Mouse (Mus musculus) liver (tissue): ENCODE data around the gene Mrps34.
A peak's percentile ranks its signal among the peaks of the same experiment; 100 is the strongest.

Experiments
- DNase-seq: peaks from one replicate; pipeline ENCODE4 v3.0.0-alpha.2; 2020; ENCODE audit warnings: mixed read lengths

Gene Mrps34

DNA sequence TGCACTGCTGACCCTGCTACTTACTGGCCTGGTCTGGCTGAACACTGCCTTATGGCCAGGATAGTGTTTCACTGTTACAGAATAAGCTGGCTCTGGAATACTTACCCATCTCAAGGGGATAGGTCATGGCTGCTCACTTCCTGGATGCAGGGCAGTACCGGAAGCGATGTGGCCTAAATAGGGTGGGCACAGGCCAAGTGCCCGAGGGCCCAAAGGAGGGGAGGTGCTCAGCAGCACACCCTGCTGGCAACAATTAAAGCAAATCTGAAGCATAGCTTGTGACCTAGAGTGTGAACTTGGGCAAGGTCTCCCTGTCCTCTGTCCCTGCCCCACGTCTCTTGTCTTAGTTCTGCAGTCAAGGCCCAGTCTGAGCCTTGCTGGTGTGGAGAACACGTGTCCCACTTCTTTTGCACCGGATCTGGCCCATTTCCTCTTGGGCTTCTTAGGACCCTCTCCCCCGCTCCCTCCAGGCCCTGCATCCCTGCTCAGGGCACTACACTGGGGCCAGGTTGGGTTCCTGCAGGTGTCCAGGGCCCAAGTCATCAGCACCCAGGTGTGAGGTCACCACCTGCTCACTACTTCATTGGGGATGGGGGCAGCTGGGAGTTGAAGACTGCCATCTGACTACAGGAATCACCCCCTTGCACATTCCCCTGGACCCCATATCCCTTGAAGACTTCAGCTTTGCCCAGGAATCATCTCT is 13.0 kb upstream of the Mrps34 start:
- DNase-seq = no peak

GRCm38 (mm10) chr17:24884391-24884790 is 10.5 kb upstream of the Mrps34 start:
- DNase-seq = no peak

DNA sequence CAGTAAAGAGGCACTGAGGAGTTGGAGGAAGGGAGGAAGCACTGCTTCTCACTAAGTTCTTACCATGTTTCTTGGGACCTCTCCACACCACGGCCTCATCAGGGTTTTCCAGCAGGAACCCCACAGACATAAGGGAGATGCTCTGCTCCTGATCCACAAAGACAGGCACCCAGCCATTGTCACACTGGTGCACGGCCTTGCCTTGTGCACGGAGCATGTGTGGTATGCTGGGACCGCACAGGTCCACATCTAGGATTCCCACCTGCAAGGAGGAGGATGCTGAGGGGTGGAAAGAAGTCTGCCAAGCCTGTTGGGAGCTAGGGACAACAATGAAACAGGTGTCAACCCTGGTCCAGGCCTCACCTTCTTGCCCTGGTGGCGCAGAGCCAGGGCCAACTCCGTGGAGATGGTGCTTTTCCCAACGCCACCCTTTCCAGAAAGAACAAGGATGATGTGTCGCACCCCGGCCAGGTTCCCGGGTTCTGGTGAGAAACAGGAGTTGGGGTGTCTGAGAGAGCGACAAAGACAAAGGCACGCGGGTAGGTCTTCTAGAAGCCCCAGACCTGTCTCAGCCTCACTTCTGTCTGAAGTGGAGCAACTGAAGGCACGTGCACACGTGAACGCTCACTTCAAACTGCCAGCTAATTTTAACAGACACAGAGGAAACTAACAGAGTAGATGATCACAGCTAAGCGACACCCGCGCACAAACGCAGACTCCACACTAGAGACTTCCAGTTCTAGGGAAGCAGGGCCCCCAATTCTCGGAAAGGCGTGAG is 9.4 kb upstream of the Mrps34 start:
- DNase-seq = no peak

DNA sequence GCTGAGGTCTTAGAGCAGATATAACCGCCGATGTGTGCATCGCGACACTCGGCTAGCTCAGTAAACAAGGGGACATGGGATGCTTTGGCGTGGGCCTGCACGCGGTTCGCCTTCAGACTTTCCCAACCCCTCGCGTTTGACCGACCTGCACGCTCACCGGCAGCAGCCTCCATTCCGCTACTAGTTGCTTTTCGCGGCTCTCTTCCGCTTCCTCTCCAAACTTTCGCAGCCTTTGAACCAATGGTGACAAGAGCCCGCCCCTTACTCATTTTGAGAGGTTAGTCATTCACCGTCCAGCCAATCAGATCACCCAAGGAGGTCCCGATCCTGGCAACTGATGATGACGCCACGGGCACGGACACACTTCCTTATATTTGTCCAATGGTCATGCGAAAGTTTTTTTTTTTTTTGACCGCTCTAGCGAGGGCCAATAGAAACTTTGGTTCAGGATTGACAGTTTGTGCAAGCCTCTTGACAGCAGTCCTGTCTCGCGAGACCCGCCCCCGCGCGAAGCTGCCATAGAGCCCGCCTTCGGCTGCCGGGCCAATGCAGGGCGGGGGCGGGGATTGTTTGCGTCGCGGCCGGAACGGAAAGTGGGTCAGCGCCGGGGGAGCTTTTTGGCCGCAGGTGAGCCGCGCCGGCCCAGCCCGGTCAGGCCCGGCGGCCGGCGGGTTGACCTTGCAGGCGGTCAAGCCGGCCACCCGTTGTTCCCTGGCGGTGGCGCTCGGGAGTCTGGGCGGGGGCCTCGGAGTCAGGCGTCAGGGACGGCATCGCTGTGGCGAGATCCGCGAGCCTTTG is 8.6 kb upstream of the Mrps34 start, which contains the start of the genes Nubp2 and Spsb3:
Gene Nubp2 (minus strand): TSS at position 216 of the 798 bp plus-strand sequence.
Gene Spsb3 (plus strand): TSS at position 510 of the 798 bp plus-strand sequence.
- DNase-seq = peak; percentile 99

- DNase-seq = no peak
Measured at GRCm38 (mm10) chr17:24886932-24887271, 8.0 kb upstream of the Mrps34 start.

GRCm38 (mm10) chr17:24887291-24888080 is 7.4 kb upstream of the Mrps34 start:
- DNase-seq = no peak

GRCm38 (mm10) chr17:24888862-24889261 is 6.1 kb upstream of the Mrps34 start:
- no peak for DNase-seq

DNA sequence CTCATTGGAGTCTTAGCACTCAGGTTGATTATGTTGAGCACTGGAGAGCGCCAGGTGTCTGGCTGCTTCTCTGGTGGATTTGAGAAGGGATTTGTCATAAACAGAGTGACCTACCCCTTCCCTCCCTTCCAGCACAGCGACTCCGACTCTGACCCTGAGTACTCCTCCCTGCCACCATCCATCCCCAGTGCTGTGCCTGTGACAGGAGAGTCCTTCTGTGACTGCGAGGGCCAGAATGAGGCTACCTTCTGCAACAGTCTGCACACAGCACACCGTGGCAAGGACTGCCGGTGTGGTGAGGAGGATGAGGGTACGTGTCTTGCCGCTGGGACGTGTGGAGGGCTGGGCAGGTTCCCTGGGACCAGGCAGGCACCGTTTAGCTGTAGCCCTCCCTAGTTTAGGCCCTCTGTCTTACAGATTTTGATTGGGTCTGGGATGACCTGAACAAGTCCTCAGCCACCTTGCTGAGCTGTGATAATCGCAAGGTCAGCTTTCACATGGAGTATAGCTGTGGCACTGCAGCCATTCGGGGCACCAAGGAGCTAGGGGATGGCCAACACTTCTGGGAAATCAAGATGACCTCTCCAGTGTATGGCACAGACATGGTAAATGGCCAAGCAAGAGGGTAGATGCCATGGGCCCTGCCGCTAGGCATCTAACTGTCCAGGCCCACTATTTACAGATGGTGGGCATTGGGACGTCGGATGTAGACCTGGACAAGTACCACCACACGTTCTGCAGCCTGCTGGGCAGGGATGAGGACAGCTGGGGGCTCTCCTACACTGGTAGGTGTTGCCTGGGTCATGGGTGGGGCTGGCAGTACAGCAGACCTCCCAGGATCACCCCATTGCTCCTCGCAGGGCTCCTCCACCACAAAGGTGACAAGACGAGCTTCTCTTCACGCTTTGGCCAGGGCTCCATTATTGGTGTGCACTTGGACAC is 4.5 kb upstream of the Mrps34 start:
- DNase-seq = no peak

DNA sequence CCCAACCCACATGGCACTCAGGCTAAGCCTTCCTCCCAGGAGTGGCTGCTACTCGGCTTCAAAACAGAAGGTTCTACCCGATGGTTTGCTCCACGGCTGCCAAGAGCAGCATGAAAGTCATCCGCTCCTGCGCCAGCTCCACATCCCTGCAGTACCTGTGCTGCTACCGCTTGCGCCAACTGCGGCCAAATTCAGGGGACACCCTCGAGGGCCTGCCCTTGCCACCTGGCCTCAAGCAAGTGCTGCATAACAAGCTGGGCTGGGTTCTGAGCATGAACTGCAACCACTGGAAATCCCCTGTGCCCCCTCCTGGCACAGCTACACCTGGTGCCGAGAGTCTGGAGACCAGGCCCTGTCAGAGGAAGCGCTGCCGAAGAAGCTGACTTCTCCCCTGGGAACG is 3.6 kb upstream of the Mrps34 start:
- no peak for DNase-seq

GRCm38 (mm10) chr17:24892785-24893184 is 2.1 kb upstream of the Mrps34 start:
- no peak for DNase-seq

DNA sequence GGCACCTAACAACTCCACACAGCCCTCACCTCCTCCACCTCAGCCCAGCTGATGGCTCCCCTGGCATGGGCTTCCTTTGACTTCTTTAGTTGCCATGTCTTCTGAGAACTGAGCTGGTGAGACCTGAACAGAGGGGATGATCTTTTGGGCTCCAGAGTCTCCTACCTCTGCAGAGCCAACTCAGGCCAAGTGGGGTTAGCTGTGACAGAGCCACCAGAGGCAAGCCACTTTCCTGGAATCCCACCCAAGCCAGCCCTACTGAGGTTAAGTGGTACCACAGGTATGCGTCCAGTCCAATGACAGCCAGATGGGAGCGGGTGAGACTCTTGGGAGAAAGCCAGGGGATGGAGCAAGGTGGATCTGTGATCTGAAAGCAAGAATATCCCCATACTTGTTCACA is 1.6 kb upstream of the Mrps34 start:
- no peak for DNase-seq

DNA sequence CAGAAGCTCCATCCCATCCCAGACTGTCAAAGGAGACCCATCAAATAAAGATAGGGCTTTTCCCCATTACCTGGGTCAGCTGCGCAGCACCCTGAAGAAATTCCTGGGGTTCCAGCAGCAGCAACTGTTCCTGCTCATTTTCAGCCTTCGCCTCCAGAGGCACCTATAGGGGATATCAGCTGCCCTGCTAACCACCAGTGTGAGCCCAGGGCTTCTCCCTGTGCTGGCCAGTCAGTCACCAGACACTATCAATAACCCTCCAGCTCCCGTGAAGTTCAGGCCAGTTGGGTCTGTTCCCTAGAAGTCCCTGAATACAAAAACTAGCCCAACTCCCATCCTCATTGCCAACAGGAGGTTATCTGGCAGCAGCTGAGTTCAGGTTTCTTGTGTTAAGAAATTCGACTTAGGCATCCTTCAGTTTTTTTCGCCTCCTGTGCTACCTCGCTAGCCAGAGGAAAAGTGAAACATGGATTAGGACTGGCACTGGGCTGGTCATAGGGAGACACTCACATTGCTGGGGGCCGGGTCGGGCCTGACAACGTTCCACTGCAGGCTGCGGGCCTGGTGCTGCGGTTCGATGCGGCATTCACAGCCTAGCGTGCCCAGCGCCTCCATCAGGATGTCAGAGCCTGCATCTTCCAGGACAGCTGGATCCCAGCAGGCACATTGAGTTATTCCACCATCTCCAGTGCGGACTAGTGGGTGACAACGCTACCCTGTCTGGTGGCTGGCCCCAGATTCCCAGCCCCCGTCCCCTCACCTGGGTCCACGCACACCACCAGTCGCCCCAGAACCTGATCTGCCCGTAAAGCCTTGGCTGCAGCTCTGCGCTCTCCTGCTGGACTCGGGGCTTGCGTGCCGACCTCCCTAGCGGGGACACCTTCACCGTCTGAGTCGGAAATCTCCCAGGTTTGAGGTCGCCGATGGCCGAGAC is 588 bp upstream of the Mrps34 start:
- peak; percentile 38 for DNase-seq

DNA sequence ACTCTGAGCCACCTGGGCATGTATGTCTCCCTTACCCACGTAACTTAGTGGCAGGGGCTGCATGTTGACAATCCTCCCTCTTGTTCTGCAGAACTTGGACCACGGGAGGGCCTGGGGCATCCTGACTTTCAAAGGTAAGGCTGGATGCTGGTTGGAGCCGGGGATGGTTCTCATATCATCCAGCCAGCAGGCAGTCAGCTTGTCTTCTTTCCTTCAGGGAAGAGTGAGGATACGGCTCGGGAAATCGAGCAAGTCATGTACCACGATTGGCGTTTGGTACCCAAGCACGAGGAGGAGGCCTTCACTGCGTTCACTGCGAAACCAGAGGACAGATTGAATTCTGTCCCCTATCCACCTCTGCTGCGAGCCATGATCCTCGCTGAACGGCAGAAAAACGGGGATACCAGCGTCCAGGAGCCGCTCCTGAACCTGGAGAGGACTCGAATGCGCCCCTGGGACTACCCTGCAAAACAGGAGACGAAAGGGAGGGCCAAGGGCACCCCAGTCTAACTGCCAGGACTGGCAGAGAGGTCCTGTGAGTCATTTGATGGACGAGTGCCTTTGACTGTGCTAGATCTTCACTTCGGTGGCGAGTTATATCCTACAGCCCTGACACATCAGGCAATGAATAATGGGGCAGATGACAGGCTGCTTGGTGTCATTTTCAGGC is 790 bp downstream of the Mrps34 start:
- DNase-seq = no peak

- DNase-seq = peak; percentile 93
Measured at GRCm38 (mm10) chr17:24896241-24896992, 1.5 kb downstream of the Mrps34 start, which contains the start of gene Nme3. TSS of gene Nme3 (plus strand) at chr17:24896500.

- no peak for DNase-seq
Measured at GRCm38 (mm10) chr17:24896993-24897269, 2.0 kb downstream of the Mrps34 start.

- no peak for DNase-seq
Measured at GRCm38 (mm10) chr17:24897600-24897999, 2.7 kb downstream of the Mrps34 start.

DNA sequence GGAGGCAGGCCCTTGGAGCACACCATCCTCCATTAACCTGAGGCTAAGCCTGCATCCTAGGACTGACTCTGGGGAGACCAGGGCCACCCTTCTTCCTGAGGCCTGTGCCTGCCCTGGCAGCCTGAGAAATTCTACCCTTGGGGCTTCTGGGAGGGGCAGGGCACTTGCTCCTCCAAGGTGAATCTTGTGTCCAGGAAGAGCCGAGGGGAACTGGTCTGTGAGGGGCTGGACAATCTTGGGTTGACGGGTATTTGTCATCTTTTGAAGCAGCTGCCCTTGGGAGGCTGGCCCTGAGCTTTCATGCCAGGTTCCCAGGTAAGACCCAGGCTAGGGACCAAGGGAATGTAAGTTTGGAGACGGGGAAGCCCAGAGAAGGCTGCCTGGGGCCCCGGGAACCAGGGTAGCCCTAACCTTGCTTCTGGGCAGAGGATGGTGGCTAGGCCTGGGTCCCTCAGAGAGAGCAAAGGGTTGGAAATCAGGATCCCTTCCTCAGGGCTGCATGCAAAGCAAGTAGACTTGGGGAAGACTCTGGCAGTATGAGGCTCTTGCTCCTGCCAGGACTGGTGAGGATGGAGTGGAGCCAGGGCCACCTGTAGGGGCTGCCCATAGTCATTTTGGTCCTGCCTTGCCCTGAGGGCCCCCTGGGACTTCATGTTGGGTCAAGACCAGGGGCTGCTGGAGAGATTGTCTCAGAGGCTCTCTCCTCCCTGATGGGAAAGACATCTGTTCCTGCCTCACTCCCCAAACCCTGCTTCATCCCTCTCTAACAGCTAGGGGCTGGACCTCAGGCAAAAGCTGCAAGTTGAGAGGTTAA is 3.3 kb downstream of the Mrps34 start:
- no peak for DNase-seq

DNA sequence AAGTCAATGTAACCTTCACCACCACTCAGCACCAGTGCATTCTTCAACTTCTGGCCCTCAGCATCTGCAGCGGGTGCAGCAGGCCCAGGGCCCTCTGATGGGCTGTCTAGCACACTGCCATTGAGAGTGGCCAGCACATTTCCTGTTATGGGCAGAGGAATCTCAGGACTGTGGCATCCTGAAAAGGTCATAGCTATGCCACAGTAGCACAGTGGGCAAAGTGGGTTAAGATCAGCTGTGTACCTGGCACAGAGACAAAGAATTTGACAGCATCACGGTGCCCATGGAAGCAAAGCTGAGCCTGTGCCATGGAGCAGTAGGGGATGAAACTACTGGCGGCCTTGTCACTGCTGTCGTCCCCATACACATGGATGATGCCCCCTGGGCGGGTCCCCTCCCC is 4.2 kb downstream of the Mrps34 start:
- no peak for DNase-seq
